Comparison of ENCODE assay signal across 18 mouse cellular contexts in genomic region chr3:38783051-38783450, GRCm38 (mm10).
DNase-seq lines count a peak whose midpoint lies in the region; ATAC-seq and TF ChIP-seq lines count a peak whose summit lies in the region.
"Had no signal": no experiment of that assay in that cellular context is flagged by ENCODE, and none has a peak within 500 bp of the region (broad histone marks: within the 10 kb centered on the region; RNA-seq: fewer than 3 reads in every experiment).

No protein-coding gene starts in this region.

- no peak overlapping the region for H3K9ac ChIP-seq in embryonic facial prominence, embryonic 11.5 days (replicated peaks; ENCODE audit: low read length)
- H3K9ac ChIP-seq in midbrain, embryonic 11.5 days (ENCODE audit: low read length): no peak overlapping the region
- H3K9ac ChIP-seq: forebrain, embryonic 12.5 days; heart, embryonic 12.5 days had no signal

- no peaks in the 10 kb centered on the region for H3K4me1 ChIP-seq in embryonic facial prominence, embryonic 11.5 days (ENCODE audit: control insufficient read depth, insufficient read depth, low read length)
- peaks cover 13% of the 10 kb centered on the region for H3K4me1 ChIP-seq in embryonic facial prominence, embryonic 10.5 days
- no peaks in the 10 kb centered on the region for H3K4me1 ChIP-seq in midbrain, embryonic 11.5 days (ENCODE audit: control insufficient read depth, insufficient read depth, low read length)
- H3K4me1 ChIP-seq in midbrain, embryonic 10.5 days: peaks cover 4% of the 10 kb centered on the region; the same call in 1 of the 2 replicates
- H3K4me1 ChIP-seq: heart, embryonic 12.5 days had no signal

- no peaks in the 10 kb centered on the region for H3K27me3 ChIP-seq in embryonic facial prominence, embryonic 11.5 days (ENCODE audit: control insufficient read depth, insufficient read depth, low read length)
- H3K27me3 ChIP-seq in embryonic facial prominence, embryonic 10.5 days (replicated peaks; ENCODE audit: low read depth, poor library complexity, severe bottlenecking): no peaks in the 10 kb centered on the region
- H3K27me3 ChIP-seq in midbrain, embryonic 11.5 days (ENCODE audit: control insufficient read depth, insufficient read depth, low read length): no peaks in the 10 kb centered on the region
- H3K27me3 ChIP-seq in midbrain, embryonic 10.5 days (ENCODE audit: low read depth, poor library complexity, severe bottlenecking): no peaks in the 10 kb centered on the region
- H3K27me3 ChIP-seq: forebrain, embryonic 12.5 days; heart, embryonic 12.5 days had no signal

- H3K4me3 ChIP-seq in embryonic facial prominence, embryonic 11.5 days (ENCODE audit: low read depth, low read length): no peak overlapping the region
- H3K4me3 ChIP-seq in embryonic facial prominence, embryonic 10.5 days: no peak overlapping the region
- no peak overlapping the region for H3K4me3 ChIP-seq in midbrain, embryonic 11.5 days (ENCODE audit: low read depth, low read length)
- no peak overlapping the region for H3K4me3 ChIP-seq in midbrain, embryonic 10.5 days
- H3K4me3 ChIP-seq: forebrain, embryonic 12.5 days; heart, embryonic 12.5 days had no signal

- no peak for TF ChIP-seq CTCF in brain, embryonic 14.5 days (IDR thresholded peaks at IDR 0.05; ENCODE audit: borderline replicate concordance, extremely low read depth, insufficient read depth, insufficient read length)

- 33% methylated on average over 3 of the region's 3 CpGs for WGBS in embryonic facial prominence, embryonic 11.5 days
- 38% methylated on average over 3 of the region's 3 CpGs for WGBS in embryonic facial prominence, embryonic 10.5 days
- 45% methylated on average over 3 of the region's 3 CpGs for WGBS in midbrain, embryonic 11.5 days
- WGBS in midbrain, embryonic 10.5 days: 78% methylated on average over 3 of the region's 3 CpGs

- no peaks in the 10 kb centered on the region for H3K36me3 ChIP-seq in embryonic facial prominence, embryonic 11.5 days (replicated peaks; ENCODE audit: control insufficient read depth, insufficient read depth, low read depth, low read length)
- no peaks in the 10 kb centered on the region for H3K36me3 ChIP-seq in embryonic facial prominence, embryonic 10.5 days (replicated peaks)
- no peaks in the 10 kb centered on the region for H3K36me3 ChIP-seq in midbrain, embryonic 11.5 days (ENCODE audit: control insufficient read depth, insufficient read depth, low read length)
- no peaks in the 10 kb centered on the region for H3K36me3 ChIP-seq in midbrain, embryonic 10.5 days
- H3K36me3 ChIP-seq: forebrain, embryonic 12.5 days; heart, embryonic 12.5 days had no signal

- peak; percentile 67 for DNase-seq in embryonic facial prominence, embryonic 11.5 days (ENCODE audit: low spot score)
- no peak for DNase-seq in embryonic facial prominence, embryonic 10.5 days (ENCODE audit: low spot score)
- DNase-seq in midbrain, embryonic 11.5 days (ENCODE audit: low spot score, missing footprints): peak; percentile 45
- DNase-seq in midbrain, embryonic 10.5 days (ENCODE audit: low spot score): no peak
- DNase-seq in brain, embryonic 14.5 days (ENCODE audit: low read depth): peak; percentile 31
- no peak for DNase-seq in lung, postnatal 14 days
- DNase-seq: adrenal gland, postnatal 14 days; cerebellum, adult 18-20 months; cerebellum, adult 9-11 months; cerebellum, postnatal 36 days; gastrocnemius, postnatal 14 days had no signal

- no peak for ATAC-seq in embryonic facial prominence, embryonic 11.5 days (replicated peaks; ENCODE audit: insufficient number of reproducible peaks, low FRiP score, low TSS enrichment, low read depth)
- no peak for ATAC-seq in midbrain, embryonic 11.5 days (ENCODE audit: low FRiP score)
- ATAC-seq in frontal cortex, adult (ENCODE audit: low TSS enrichment): no peak
- ATAC-seq: activated CD4-positive, CD25-positive, alpha-beta regulatory T cell, adult 4 months; forebrain, embryonic 16.5 days; intestine, embryonic 16.5 days; Patski had no signal

- no peak overlapping the region for H3K27ac ChIP-seq in embryonic facial prominence, embryonic 11.5 days (replicated peaks; ENCODE audit: low read depth, low read length)
- no peak overlapping the region for H3K27ac ChIP-seq in embryonic facial prominence, embryonic 10.5 days (replicated peaks)
- H3K27ac ChIP-seq in midbrain, embryonic 11.5 days (ENCODE audit: low read depth, low read length): no peak overlapping the region
- no peak overlapping the region for H3K27ac ChIP-seq in midbrain, embryonic 10.5 days (replicated peaks)
- H3K27ac ChIP-seq: forebrain, embryonic 12.5 days had no signal

- H3K9me3 ChIP-seq in embryonic facial prominence, embryonic 11.5 days (replicated peaks; ENCODE audit: control insufficient read depth, low read length): no peaks in the 10 kb centered on the region
- H3K9me3 ChIP-seq in embryonic facial prominence, embryonic 10.5 days: no peaks in the 10 kb centered on the region
- no peaks in the 10 kb centered on the region for H3K9me3 ChIP-seq in midbrain, embryonic 11.5 days (ENCODE audit: control insufficient read depth, low read length)
- no peaks in the 10 kb centered on the region for H3K9me3 ChIP-seq in midbrain, embryonic 10.5 days (replicated peaks)
- H3K9me3 ChIP-seq: forebrain, embryonic 12.5 days; heart, embryonic 12.5 days had no signal

- TF ChIP-seq POLR2A in brain, embryonic 14.5 days (IDR thresholded peaks at IDR 0.05; ENCODE audit: borderline replicate concordance, extremely low read depth, insufficient read depth, insufficient read length, poor library complexity, severe bottlenecking): no peak

- H3K4me2 ChIP-seq in embryonic facial prominence, embryonic 11.5 days (ENCODE audit: low read depth, low read length): no peak overlapping the region
- H3K4me2 ChIP-seq in midbrain, embryonic 11.5 days: no peak overlapping the region
- H3K4me2 ChIP-seq: forebrain, embryonic 12.5 days; heart, embryonic 12.5 days had no signal

Comparison
In these comparisons a context has a peak if more than half of its experiments do, and no peak if none do; other contexts are left out.
1. DNase-seq: peak in embryonic facial prominence, embryonic 11.5 days (single experiment), midbrain, embryonic 11.5 days (single experiment) and brain, embryonic 14.5 days (single experiment); none in embryonic facial prominence, embryonic 10.5 days (single experiment), midbrain, embryonic 10.5 days (single experiment) and lung, postnatal 14 days (single experiment).